Mouse (Mus musculus) urinary bladder, postnatal 10 days (tissue): Measurements from ENCODE around the gene Adssl1.

Source experiments
- DNase-seq: peaks from one replicate; pipeline ENCODE4 v3.0.0; 2022; ENCODE audit warnings: low spot score

Gene Adssl1

GRCm38 (mm10) chr12:112619686-112620353, at the start of gene Adssl1:
Gene Adssl1 (plus strand): TSS chr12:112620045.
- no peak for DNase-seq

GRCm38 (mm10) chr12:112570160-112570559, 49.7 kb upstream of the Adssl1 start:
- no peak for DNase-seq

DNA sequence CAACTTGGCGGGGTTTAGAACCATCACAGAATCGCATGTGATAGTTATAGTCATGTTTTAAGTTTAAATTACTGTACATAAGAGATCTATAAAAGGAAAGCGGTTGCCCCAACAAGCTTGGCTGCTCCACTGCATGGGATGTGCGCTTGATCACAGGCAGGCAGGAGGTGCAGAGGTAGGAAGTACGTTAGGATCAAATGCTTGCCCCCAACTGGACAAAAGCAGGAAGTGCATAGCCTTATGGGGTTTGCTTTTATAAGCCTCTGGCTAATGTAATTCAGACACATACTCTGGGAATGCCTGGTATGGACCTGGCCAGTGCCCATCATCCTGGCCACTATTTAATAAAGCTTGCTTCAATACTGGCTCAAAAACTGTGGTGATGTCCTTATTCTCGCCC, 48.8 kb upstream of the Adssl1 start:
- DNase-seq, result no peak

- DNase-seq, result no peak
These were observed 44.4 kb upstream of the Adssl1 start for GRCm38 (mm10) chr12:112575274-112575986.

- DNase-seq, result no peak
These were observed 43.5 kb upstream of the Adssl1 start for GRCm38 (mm10) chr12:112576341-112576740.

GRCm38 (mm10) chr12:112576749-112577148, 43.1 kb upstream of the Adssl1 start:
- DNase-seq, result no peak

- DNase-seq, result no peak
These were observed 41.4 kb upstream of the Adssl1 start for GRCm38 (mm10) chr12:112578296-112579090.

GRCm38 (mm10) chr12:112579430-112579829, 40.4 kb upstream of the Adssl1 start:
- no peak for DNase-seq

DNA sequence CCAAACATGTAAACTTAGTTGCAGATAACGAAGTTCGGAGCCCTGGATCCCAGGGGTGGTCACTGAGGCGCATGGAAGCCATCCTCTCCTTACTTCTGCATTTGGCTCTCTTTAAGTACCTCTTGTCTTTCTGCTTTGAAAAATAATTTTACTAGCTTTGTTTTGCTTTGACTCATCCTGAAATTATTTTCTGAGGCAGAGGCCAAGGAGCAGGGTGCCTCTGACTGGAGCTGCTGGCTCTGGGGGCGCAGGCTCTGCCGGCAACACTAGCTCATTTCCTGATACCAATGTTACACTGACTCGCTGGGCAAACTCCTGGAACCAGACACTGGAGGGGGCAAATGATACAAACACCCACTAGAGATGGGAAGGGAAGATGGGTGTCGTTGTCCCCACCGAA, 39.9 kb upstream of the Adssl1 start:
- no peak for DNase-seq

DNA sequence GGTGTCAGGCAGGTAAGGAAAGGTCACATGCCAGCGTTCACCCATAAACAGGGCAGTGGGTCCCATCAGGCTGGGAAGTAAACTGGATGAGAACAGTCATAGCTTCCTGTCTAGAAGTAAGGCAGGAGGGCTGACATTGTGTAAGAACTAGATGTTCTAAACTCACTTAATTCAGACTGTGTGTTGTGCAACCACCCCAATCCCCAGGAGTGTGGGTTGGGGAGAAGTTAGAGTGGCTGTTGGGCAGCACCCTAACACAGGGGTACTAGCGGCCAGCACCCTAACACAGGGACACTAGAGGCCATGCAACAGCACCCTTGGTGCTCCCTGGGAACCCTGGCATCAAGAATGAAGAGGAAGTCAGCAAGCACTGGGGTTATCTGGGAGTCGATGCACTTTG, 38.7 kb upstream of the Adssl1 start:
- DNase-seq, result no peak

- no peak for DNase-seq
These were observed 34.9 kb upstream of the Adssl1 start for GRCm38 (mm10) chr12:112584954-112585353.

- no peak for DNase-seq
These were observed 33.8 kb upstream of the Adssl1 start for GRCm38 (mm10) chr12:112585924-112586538.

DNA sequence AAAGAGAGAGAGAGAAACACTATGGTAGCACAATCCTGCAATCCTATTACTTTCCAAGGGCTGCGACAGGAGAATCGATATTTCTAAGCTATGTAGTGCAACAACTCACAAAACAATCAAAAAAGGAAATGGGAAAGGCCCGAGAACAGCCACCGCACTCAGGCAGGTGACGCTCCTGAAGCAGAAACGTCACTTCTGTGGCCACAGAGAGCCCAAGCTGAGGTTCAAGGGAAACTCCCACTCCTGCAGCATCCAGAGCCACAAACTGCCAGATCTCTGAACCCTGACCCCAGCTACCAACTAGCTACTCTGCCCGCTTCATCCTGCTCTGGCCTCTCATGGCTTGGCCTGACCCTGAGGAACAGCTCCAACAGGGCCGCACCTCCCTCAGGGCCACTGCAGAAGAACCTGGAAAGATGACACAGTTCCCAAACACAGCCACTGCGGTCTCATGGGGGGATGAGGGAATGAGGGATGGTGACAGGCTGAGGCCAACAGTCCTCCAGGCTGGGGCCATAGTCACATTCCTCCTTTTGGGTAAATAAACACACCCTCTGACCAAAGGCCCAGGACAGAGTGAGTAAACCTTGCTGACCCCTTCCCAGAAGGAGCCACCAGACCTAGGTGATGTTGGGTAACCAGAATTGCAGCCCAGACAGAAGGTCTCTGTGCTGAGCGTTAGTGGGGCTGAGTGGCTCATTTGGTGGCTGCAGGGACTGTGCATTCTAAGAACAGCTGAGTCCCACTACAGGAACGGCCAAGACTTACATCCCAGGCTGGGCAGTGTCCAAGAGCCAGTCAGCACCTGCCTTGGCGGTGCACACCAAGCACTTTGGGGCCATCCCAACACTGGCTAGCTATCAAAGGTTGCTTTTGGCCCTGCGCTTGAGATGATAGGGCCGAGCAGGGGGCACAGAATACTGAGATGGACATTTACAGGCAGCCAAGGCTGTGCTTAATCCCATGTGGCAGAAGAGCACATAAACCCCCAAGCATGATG, 32.4 kb upstream of the Adssl1 start:
- no peak for DNase-seq

GRCm38 (mm10) chr12:112588426-112589256, 31.2 kb upstream of the Adssl1 start, which contains the start of gene Inf2:
Gene Inf2 (plus strand): TSS chr12:112588784.
- DNase-seq, result peak; percentile 45

DNA sequence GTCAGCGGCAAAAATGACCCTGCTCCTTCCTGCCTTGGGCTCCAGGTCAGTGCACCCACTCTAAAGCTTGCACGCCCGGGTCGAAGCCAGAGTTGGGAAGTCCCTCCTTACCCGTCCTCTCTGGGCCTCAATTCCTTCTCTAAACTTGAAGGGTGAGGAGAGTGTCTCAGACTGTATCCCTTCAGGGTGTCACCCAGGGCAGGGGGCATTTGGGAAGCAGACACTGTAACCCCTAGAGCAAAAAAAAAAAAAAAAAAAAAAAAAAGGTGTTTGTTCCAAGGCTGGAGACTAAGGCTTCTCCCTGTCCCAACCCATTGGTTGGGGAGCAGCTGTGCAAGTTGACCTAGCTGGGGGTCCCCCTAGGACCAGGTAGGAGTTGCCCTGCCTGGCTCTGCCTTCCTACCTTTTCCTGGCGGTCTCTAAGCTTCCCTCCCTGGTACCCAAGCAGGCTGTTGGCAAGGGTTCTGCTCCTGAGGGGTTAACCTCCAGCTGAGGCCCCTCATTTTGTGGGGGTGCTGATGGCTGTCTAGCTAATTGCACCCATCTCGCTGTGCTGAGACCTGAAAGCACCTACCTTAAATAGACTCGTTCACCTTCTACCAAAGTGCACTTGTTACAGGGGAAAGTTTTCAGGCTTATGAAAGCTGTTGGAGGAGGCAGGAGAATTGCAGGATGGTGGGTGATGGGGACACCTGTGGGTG, 30.2 kb upstream of the Adssl1 start:
- DNase-seq, result no peak

DNA sequence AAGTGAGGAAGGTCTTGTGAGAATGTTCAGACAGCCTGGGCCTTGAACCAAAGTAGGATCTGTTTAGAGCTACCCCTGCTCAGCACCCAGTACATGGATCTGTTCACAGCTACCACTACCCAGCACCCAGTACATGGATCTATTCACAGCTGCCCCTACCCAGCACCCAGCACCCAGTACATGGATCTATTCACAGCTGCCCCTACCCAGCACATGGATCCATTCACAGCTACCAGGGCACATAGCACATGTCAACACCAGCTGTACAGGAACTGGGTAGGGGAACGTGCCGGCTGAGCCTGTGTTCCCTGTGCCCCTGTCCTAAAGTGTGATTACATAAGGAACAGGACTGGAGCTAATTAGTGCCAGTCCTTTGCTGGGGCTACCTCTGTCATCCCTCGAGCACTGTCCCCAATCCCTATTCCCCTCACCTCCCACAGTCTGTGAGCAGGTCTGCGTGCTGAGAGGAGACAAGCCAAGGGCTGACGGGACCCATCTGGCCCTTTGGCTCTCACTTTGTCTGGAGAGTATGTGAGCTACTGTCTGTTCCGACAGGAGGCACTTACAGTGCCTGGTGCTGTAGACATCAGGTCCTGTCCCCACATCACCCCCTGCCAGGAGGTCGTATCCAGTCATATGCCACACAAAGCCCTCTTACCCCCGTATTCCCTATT, 29.1 kb upstream of the Adssl1 start:
- DNase-seq, result no peak

- no peak for DNase-seq
These were observed 28.6 kb upstream of the Adssl1 start for GRCm38 (mm10) chr12:112591240-112591639.

- no peak for DNase-seq
These were observed 28.1 kb upstream of the Adssl1 start for GRCm38 (mm10) chr12:112591730-112592129.
